In the genomic region with DNA sequence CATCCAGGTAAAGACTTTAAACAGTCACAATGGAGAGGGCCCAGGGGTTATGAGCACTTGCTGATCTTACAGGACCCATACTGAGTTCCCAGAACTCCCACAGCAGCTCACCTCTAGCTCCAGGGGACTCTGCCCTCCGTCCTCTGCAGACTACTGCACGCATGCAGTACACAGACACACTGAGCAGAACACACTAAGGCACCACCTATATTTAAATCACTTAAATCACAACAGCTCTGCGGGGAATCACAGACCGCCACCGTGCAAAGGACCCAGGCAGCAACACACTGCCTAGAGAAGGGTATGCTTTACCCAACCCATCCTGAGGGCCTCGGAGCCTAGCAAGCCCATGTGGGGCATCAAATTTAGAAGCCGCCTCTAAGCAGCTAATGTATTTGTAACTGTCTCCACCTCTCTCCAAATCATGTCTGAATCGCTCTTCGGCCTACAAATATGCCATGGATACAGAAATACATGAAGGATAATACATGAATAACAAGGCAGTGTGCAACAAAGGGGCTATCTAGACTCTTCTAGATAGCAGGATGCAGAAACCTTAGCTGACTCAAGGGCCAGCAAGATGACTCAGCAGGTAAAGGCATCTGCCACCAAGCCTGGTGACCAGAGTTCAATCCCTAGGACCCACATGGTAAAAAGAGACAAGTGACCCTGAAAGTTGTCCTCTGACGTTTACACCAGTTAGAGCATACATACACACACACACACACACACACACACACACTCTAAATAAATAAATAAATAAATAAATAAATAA, we compare ENCODE assay signal across 26 mouse cellular contexts. TPM values are rescaled to one million over a fixed set of nuclear protein-coding genes. Genes with fewer than 3 reads are reported as not detected.
DNase-seq lines count a peak whose midpoint lies in the region; ATAC-seq lines count a peak whose summit lies in the region.
"Had no signal": no experiment of that assay in that cellular context is flagged by ENCODE, and none has a peak within 500 bp of the region (broad histone marks: within the 10 kb centered on the region; RNA-seq: fewer than 3 reads in every experiment).

No protein-coding gene starts in this region.

- WGBS in heart, embryonic 16.5 days: 88% methylated on average over 10 of the region's 10 CpGs
- WGBS in liver, embryonic 15.5 days (ENCODE audit: insufficient replicate concordance): 94% methylated on average over 10 of the region's 10 CpGs

- H3K9ac ChIP-seq in heart, embryonic 16.5 days (ENCODE audit: low read length): peak overlapping the region; percentile 33; the same call in 1 of the 2 replicates
- H3K9ac ChIP-seq in liver, embryonic 15.5 days: no peak overlapping the region
- H3K9ac ChIP-seq: hindbrain, embryonic 14.5 days; intestine, embryonic 15.5 days; kidney, embryonic 15.5 days; lung, embryonic 14.5 days; neural tube, embryonic 12.5 days had no signal

- H3K4me2 ChIP-seq in heart, embryonic 16.5 days (ENCODE audit: low read depth, low read length): peak overlapping the region; percentile 40; the same call in 1 of the 2 replicates
- H3K4me2 ChIP-seq in liver, embryonic 15.5 days: no peak overlapping the region
- H3K4me2 ChIP-seq: hindbrain, embryonic 14.5 days; intestine, embryonic 15.5 days; kidney, embryonic 15.5 days; lung, embryonic 14.5 days; neural tube, embryonic 12.5 days had no signal

- H3K27ac ChIP-seq in heart, embryonic 16.5 days (ENCODE audit: low read length): no peak overlapping the region
- 0 out of 2 replicates have a peak overlapping the region, but pooled peaks have one; percentile 7 for H3K27ac ChIP-seq in liver, embryonic 15.5 days (replicated peaks)
- H3K27ac ChIP-seq: forebrain, embryonic 10.5 days; hindbrain, embryonic 14.5 days; intestine, embryonic 15.5 days; kidney, embryonic 15.5 days; neural tube, embryonic 12.5 days had no signal

- DNase-seq in frontal cortex, postnatal 36 days (ENCODE audit: low spot score in 2 of 2): no peak
- DNase-seq in heart, adult 9 months (ENCODE audit: low spot score in 2 of 2): no peak
- DNase-seq in liver (no peak), ZHBTc4 (ENCODE audit: low read depth, low spot score) (peak; percentile 72)
- no peak for DNase-seq in kidney, postnatal 10 days
- DNase-seq: adrenal gland, postnatal 10 days; cerebellum, adult 18-20 months; cerebellum, postnatal 14 days; gastrocnemius, postnatal 36 days; kidney, postnatal 4 days; lung, embryonic 14.5 days; lung, postnatal 36 days; midbrain, embryonic 14.5 days; right cerebral cortex, postnatal 25 days; spleen, adult 18-20 months had no signal

- no peaks in the 10 kb centered on the region for H3K4me1 ChIP-seq in heart, embryonic 16.5 days (ENCODE audit: control insufficient read depth, insufficient read depth, low read length)
- H3K4me1 ChIP-seq in liver, embryonic 15.5 days (replicated peaks): peaks cover 50% of the 10 kb centered on the region
- H3K4me1 ChIP-seq: forebrain, embryonic 10.5 days; heart, embryonic 10.5 days; intestine, embryonic 15.5 days; kidney, embryonic 15.5 days; neural tube, embryonic 12.5 days had no signal

- H3K9me3 ChIP-seq in heart, embryonic 16.5 days (replicated peaks; ENCODE audit: control insufficient read depth, low read length): no peaks in the 10 kb centered on the region; the same call in 1 of the 2 replicates
- no peaks in the 10 kb centered on the region for H3K9me3 ChIP-seq in liver, embryonic 15.5 days (replicated peaks)
- H3K9me3 ChIP-seq: heart, embryonic 10.5 days; intestine, embryonic 15.5 days; kidney, embryonic 15.5 days had no signal

- no peak overlapping the region for H3K4me3 ChIP-seq in heart, embryonic 16.5 days (ENCODE audit: low read length)
- H3K4me3 ChIP-seq in liver, embryonic 15.5 days (replicated peaks): no peak overlapping the region
- H3K4me3 ChIP-seq: forebrain, embryonic 10.5 days; heart, embryonic 10.5 days; intestine, embryonic 15.5 days; kidney, embryonic 15.5 days; megakaryocyte, embryonic 14.5 days; neural tube, embryonic 12.5 days had no signal

- peak; percentile 27 for ATAC-seq in frontal cortex, adult (ENCODE audit: low TSS enrichment)
- ATAC-seq in heart, embryonic 16.5 days (replicated peaks; ENCODE audit: extremely low read depth, insufficient read depth, low FRiP score): no peak
- no peak for ATAC-seq in liver, embryonic 15.5 days (ENCODE audit: insufficient read depth)
- ATAC-seq: forebrain, embryonic 16.5 days; intestine, embryonic 15.5 days had no signal

- no peaks in the 10 kb centered on the region for H3K27me3 ChIP-seq in heart, embryonic 16.5 days (ENCODE audit: control insufficient read depth, insufficient read depth, low read length)
- H3K27me3 ChIP-seq in liver, embryonic 15.5 days: no peaks in the 10 kb centered on the region
- H3K27me3 ChIP-seq: intestine, embryonic 15.5 days; kidney, embryonic 15.5 days; megakaryocyte, embryonic 14.5 days; neural tube, embryonic 12.5 days had no signal

- H3K36me3 ChIP-seq in heart, embryonic 16.5 days (ENCODE audit: control insufficient read depth, insufficient read depth): peaks cover 18% of the 10 kb centered on the region
- peaks cover 75% of the 10 kb centered on the region for H3K36me3 ChIP-seq in liver, embryonic 15.5 days (replicated peaks)

RNA-seq across cellular contexts. Expression of gene Prim2, which starts 33.0 kb away (rescaled TPM):
- polyA plus RNA-seq in heart, embryonic 16.5 days (2015; fragmentation: Nextera tagmentation; extraction: Ambion mirVana): 18.5 and 22.6 TPM in 2 replicates
- polyA plus RNA-seq in liver, embryonic 15.5 days (2015; fragmentation: Nextera tagmentation; extraction: Ambion mirVana): 33.4 and 34.4 TPM in 2 replicates
